Mouse (Mus musculus): ENCODE measurements around the gene Sh3bgrl3. TPM values are rescaled to one million over a fixed set of nuclear protein-coding genes. Genes with fewer than 3 reads are reported as not detected.
"Not testable (repeated sequence)": the region's sequence is repeated elsewhere in the genome, so short reads cannot be mapped to it uniquely, and the experiment has no call there.

Gene Sh3bgrl3
- polyA plus RNA-seq, 1 experiment from 2014 or later = 1,117 TPM

GRCm38 (mm10) chr4:134152112-134152511 lies 23.5 kb upstream of the Sh3bgrl3 start:
- Histone ChIP-seq H3K36me3 (ENCODE audit: inconsistent target) (0 out of 2 replicates have a peak, but pooled peaks cover 8% of the 10 kb centered on the region), H3K4me3 (ENCODE audit: inconsistent target) (no peak overlapping the region), H3K27ac (no peak overlapping the region), H3K79me2 (ENCODE audit: inconsistent target) (no peaks in the 10 kb centered on the region)
- 97% methylated on average over 3 of the region's 3 CpGs for WGBS (ENCODE audit: missing documents)

GRCm38 (mm10) chr4:134149389-134149788 lies 20.8 kb upstream of the Sh3bgrl3 start:
- Histone ChIP-seq H3K36me3 (ENCODE audit: inconsistent target) (0 out of 2 replicates have a peak, but pooled peaks cover 8% of the 10 kb centered on the region), H3K27ac (no peak overlapping the region), H3K79me2 (ENCODE audit: inconsistent target) (no peaks in the 10 kb centered on the region), H3K4me3 (ENCODE audit: inconsistent target) (no peak overlapping the region)
- 74% methylated on average over 3 of the region's 4 CpGs for WGBS (ENCODE audit: missing documents)

- H3K4me3 ChIP-seq (ENCODE audit: inconsistent target); H3K36me3 ChIP-seq (ENCODE audit: inconsistent target); H3K27ac ChIP-seq; H3K79me2 ChIP-seq (ENCODE audit: inconsistent target): not testable (repeated sequence)
- 91% methylated on average over 5 of the region's 5 CpGs for WGBS (ENCODE audit: missing documents)
These were observed 15.7 kb upstream of the Sh3bgrl3 start for GRCm38 (mm10) chr4:134144297-134144696.

- Histone ChIP-seq H3K27ac (no peak overlapping the region), H3K36me3 (ENCODE audit: inconsistent target) (no peaks in the 10 kb centered on the region), H3K4me3 (ENCODE audit: inconsistent target) (no peak overlapping the region), H3K79me2 (ENCODE audit: inconsistent target) (no peaks in the 10 kb centered on the region)
- WGBS (ENCODE audit: missing documents) = 71% methylated on average over 2 of the region's 2 CpGs
These were observed 10.3 kb upstream of the Sh3bgrl3 start for GRCm38 (mm10) chr4:134138857-134139256.

GRCm38 (mm10) chr4:134136280-134136926 lies 7.8 kb upstream of the Sh3bgrl3 start:
- H3K36me3 ChIP-seq (ENCODE audit: inconsistent target) = no peaks in the 10 kb centered on the region
- no peaks in the 10 kb centered on the region for H3K79me2 ChIP-seq (ENCODE audit: inconsistent target)
- 80% methylated on average over 3 of the region's 3 CpGs for WGBS (ENCODE audit: missing documents)
- no peak overlapping the region for H3K27ac ChIP-seq
- H3K4me3 ChIP-seq (ENCODE audit: inconsistent target) = no peak overlapping the region

GRCm38 (mm10) chr4:134132519-134133095 lies 4.0 kb upstream of the Sh3bgrl3 start:
- no peaks in the 10 kb centered on the region for H3K36me3 ChIP-seq (ENCODE audit: inconsistent target)
- H3K79me2 ChIP-seq (ENCODE audit: inconsistent target) = peaks cover 9% of the 10 kb centered on the region
- no peak overlapping the region for H3K4me3 ChIP-seq (ENCODE audit: inconsistent target)
- no peak overlapping the region for H3K27ac ChIP-seq
- WGBS (ENCODE audit: missing documents) = 91% methylated on average over 8 of the region's 8 CpGs

GRCm38 (mm10) chr4:134132117-134132516 lies 3.5 kb upstream of the Sh3bgrl3 start:
- H3K36me3 ChIP-seq (ENCODE audit: inconsistent target) = no peaks in the 10 kb centered on the region
- no peak overlapping the region for H3K4me3 ChIP-seq (ENCODE audit: inconsistent target)
- H3K79me2 ChIP-seq (ENCODE audit: inconsistent target) = peaks cover 14% of the 10 kb centered on the region
- H3K27ac ChIP-seq = no peak overlapping the region
- 88% methylated on average over 3 of the region's 3 CpGs for WGBS (ENCODE audit: missing documents)

GRCm38 (mm10) chr4:134129482-134129881 lies 893 bp upstream of the Sh3bgrl3 start:
- 1% methylated on average over 6 of the region's 6 CpGs for WGBS (ENCODE audit: missing documents)

GRCm38 (mm10) chr4:134128983-134129362 lies 384 bp upstream of the Sh3bgrl3 start:
- Histone ChIP-seq H3K4me3 (ENCODE audit: inconsistent target) (peak overlapping the region; percentile 82), H3K79me2 (ENCODE audit: inconsistent target) (peaks cover 36% of the 10 kb centered on the region), H3K36me3 (ENCODE audit: inconsistent target) (no peaks in the 10 kb centered on the region), H3K27ac (peak overlapping the region; percentile 93)
- WGBS (ENCODE audit: missing documents) = 1% methylated on average over 14 of the region's 14 CpGs

More at GRCm38 (mm10) chr4:134129482-134129881, 893 bp upstream of the Sh3bgrl3 start:
- peak overlapping the region; percentile 82 for H3K4me3 ChIP-seq (ENCODE audit: inconsistent target)
- H3K79me2 ChIP-seq (ENCODE audit: inconsistent target) = peaks cover 36% of the 10 kb centered on the region
- H3K36me3 ChIP-seq (ENCODE audit: inconsistent target) = no peaks in the 10 kb centered on the region
- peak overlapping the region; percentile 93 for H3K27ac ChIP-seq

- H3K27ac ChIP-seq = peak overlapping the region; percentile 93
- H3K4me3 ChIP-seq (ENCODE audit: inconsistent target) = peak overlapping the region; percentile 82
- no peaks in the 10 kb centered on the region for H3K36me3 ChIP-seq (ENCODE audit: inconsistent target)
- peaks cover 36% of the 10 kb centered on the region for H3K79me2 ChIP-seq (ENCODE audit: inconsistent target)
- 34% methylated on average over 8 of the region's 8 CpGs for WGBS (ENCODE audit: missing documents)
These were observed 796 bp downstream of the Sh3bgrl3 start for GRCm38 (mm10) chr4:134127793-134128192.

GRCm38 (mm10) chr4:134127121-134127455 lies 1.5 kb downstream of the Sh3bgrl3 start:
- Histone ChIP-seq H3K4me3 (ENCODE audit: inconsistent target) (peak overlapping the region; percentile 82), H3K27ac (peak overlapping the region; percentile 93), H3K36me3 (ENCODE audit: inconsistent target) (no peaks in the 10 kb centered on the region), H3K79me2 (ENCODE audit: inconsistent target) (peaks cover 36% of the 10 kb centered on the region)
- WGBS (ENCODE audit: missing documents) = 68% methylated on average over 7 of the region's 7 CpGs

GRCm38 (mm10) chr4:134126300-134127120 lies 2.1 kb downstream of the Sh3bgrl3 start:
- 90% methylated on average over 21 of the region's 21 CpGs for WGBS (ENCODE audit: missing documents)
- Histone ChIP-seq H3K36me3 (ENCODE audit: inconsistent target) (no peaks in the 10 kb centered on the region), H3K4me3 (ENCODE audit: inconsistent target) (peak overlapping the region; percentile 82; the same call in 1 of the 2 replicates), H3K79me2 (ENCODE audit: inconsistent target) (peaks cover 36% of the 10 kb centered on the region), H3K27ac (peak overlapping the region; percentile 93)

GRCm38 (mm10) chr4:134125383-134126060 lies 3.1 kb downstream of the Sh3bgrl3 start:
- 96% methylated on average over 15 of the region's 15 CpGs for WGBS (ENCODE audit: missing documents)
- Histone ChIP-seq H3K4me3 (ENCODE audit: inconsistent target) (no peak overlapping the region), H3K36me3 (ENCODE audit: inconsistent target) (no peaks in the 10 kb centered on the region), H3K79me2 (ENCODE audit: inconsistent target) (peaks cover 36% of the 10 kb centered on the region), H3K27ac (no peak overlapping the region)

- no peak overlapping the region for H3K4me3 ChIP-seq (ENCODE audit: inconsistent target)
- no peaks in the 10 kb centered on the region for H3K36me3 ChIP-seq (ENCODE audit: inconsistent target)
- 15% methylated on average over 17 of the region's 17 CpGs for WGBS (ENCODE audit: missing documents)
- peaks cover 36% of the 10 kb centered on the region for H3K79me2 ChIP-seq (ENCODE audit: inconsistent target)
- H3K27ac ChIP-seq = peak overlapping the region; percentile 13
These were observed 4.7 kb downstream of the Sh3bgrl3 start for GRCm38 (mm10) chr4:134123680-134124551.

Data from macrophage (primary cell).